In the genomic region with DNA sequence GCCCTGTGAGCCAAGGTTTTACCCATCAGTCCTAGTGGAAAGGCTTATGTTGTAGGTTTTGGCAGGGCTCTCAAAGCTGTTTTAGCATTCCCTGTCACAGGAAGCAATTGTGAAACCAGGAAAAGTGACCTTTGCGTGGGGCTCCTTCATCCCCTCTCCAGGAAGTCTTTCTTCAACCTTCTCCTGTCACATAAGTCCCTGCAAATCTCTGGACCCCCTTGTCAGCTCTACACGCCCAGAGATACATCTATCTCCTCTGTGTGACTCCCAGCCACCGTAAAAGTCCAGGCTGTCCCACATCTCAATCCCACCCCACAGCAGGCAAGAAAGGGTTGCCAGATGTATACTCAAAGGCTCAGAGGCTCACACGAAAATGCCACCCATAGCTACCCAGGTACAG, we compare ENCODE assay signal across 17 mouse cellular contexts. TPM values are rescaled to one million over a fixed set of nuclear protein-coding genes. Genes with fewer than 3 reads are reported as not detected.
DNase-seq lines count a peak whose midpoint lies in the region; ATAC-seq and TF ChIP-seq lines count a peak whose summit lies in the region.
"Had no signal": no experiment of that assay in that cellular context is flagged by ENCODE, and none has a peak within 500 bp of the region (broad histone marks: within the 10 kb centered on the region; RNA-seq: fewer than 3 reads in every experiment).

No protein-coding gene starts in this region.

- H3K9ac ChIP-seq in stomach, embryonic 15.5 days = no peak overlapping the region
- H3K9ac ChIP-seq in stomach, postnatal 0 days (ENCODE audit: low read length) = no peak overlapping the region
- H3K9ac ChIP-seq: liver, embryonic 13.5 days; midbrain, embryonic 13.5 days had no signal

- no peaks in the 10 kb centered on the region for H3K36me3 ChIP-seq in kidney, adult 2 months (ENCODE audit: control insufficient read depth, insufficient read depth, low read length)
- no peaks in the 10 kb centered on the region for H3K36me3 ChIP-seq in stomach, embryonic 15.5 days
- H3K36me3 ChIP-seq in stomach, postnatal 0 days (ENCODE audit: control insufficient read depth, insufficient read depth, low read length) = no peaks in the 10 kb centered on the region
- H3K36me3 ChIP-seq: liver, embryonic 13.5 days; midbrain, embryonic 13.5 days had no signal

- H3K4me1 ChIP-seq in kidney, adult 2 months (ENCODE audit: control insufficient read depth, insufficient read depth, low read length) = peaks cover 7% of the 10 kb centered on the region; the same call in 1 of the 2 replicates
- peaks cover 30% of the 10 kb centered on the region for H3K4me1 ChIP-seq in stomach, embryonic 15.5 days
- H3K4me1 ChIP-seq in stomach, postnatal 0 days (replicated peaks; ENCODE audit: control insufficient read depth, insufficient read depth) = 0 out of 2 replicates have a peak, but pooled peaks cover 2% of the 10 kb centered on the region

- no peaks in the 10 kb centered on the region for H3K27me3 ChIP-seq in kidney, adult 2 months (replicated peaks; ENCODE audit: control insufficient read depth, insufficient read depth, low read length)
- H3K27me3 ChIP-seq in stomach, embryonic 15.5 days (replicated peaks) = no peaks in the 10 kb centered on the region
- H3K27me3 ChIP-seq in stomach, postnatal 0 days (ENCODE audit: control insufficient read depth, insufficient read depth, low read length) = no peaks in the 10 kb centered on the region

- TF ChIP-seq EP300 in stomach, postnatal 0 days (optimal IDR thresholded peaks at IDR 0.05) = no peak

- WGBS in kidney, adult 2 months = 72% methylated on average over 4 of the region's 4 CpGs
- WGBS in stomach, embryonic 15.5 days = 52% methylated on average over 4 of the region's 4 CpGs
- WGBS in stomach, postnatal 0 days = 62% methylated on average over 4 of the region's 4 CpGs

- H3K27ac ChIP-seq in kidney, adult 2 months (ENCODE audit: insufficient read depth, low read depth, low read length) = peak overlapping the region; percentile 2; the same call in 1 of the 2 replicates
- no peak overlapping the region for H3K27ac ChIP-seq in stomach, embryonic 15.5 days
- H3K27ac ChIP-seq in stomach, postnatal 0 days (replicated peaks) = no peak overlapping the region
- H3K27ac ChIP-seq in layer of hippocampus, adult 2 months = no peak overlapping the region
- H3K27ac ChIP-seq: liver, embryonic 13.5 days; midbrain, embryonic 13.5 days had no signal

- DNase-seq in heart, adult 11 months = peak; percentile 90
- DNase-seq in heart, adult 8-10 months (ENCODE audit: low spot score) = no peak
- DNase-seq in kidney, adult 2 months = no peak
- DNase-seq in kidney, adult 9 months = no peak
- no peak for DNase-seq in stomach, postnatal 0 days (ENCODE audit: low spot score)
- no peak for DNase-seq in thymus, adult 18-20 months
- no peak for DNase-seq in layer of hippocampus, adult 2 months (ENCODE audit: low spot score in 2 of 2)
- DNase-seq: cerebellum, adult 9-11 months; gastrocnemius, postnatal 36 days; liver, embryonic 13.5 days; thymus, postnatal 4 days had no signal

- H3K4me2 ChIP-seq in stomach, embryonic 15.5 days = peak overlapping the region; percentile 89; the same call in 1 of the 2 replicates
- no peak overlapping the region for H3K4me2 ChIP-seq in stomach, postnatal 0 days (replicated peaks; ENCODE audit: low read depth)

- no peaks in the 10 kb centered on the region for H3K9me3 ChIP-seq in stomach, embryonic 15.5 days
- no peaks in the 10 kb centered on the region for H3K9me3 ChIP-seq in stomach, postnatal 0 days (ENCODE audit: control insufficient read depth, low read length)
- H3K9me3 ChIP-seq: liver, embryonic 13.5 days; midbrain, embryonic 13.5 days had no signal

- no peak for TF ChIP-seq POLR2A in kidney, adult 2 months (IDR thresholded peaks at IDR 0.05; ENCODE audit: low read depth, low read length)

- no peak overlapping the region for H3K4me3 ChIP-seq in kidney, adult 2 months (ENCODE audit: insufficient read depth, low read depth, low read length)
- H3K4me3 ChIP-seq in stomach, embryonic 15.5 days (replicated peaks) = no peak overlapping the region
- no peak overlapping the region for H3K4me3 ChIP-seq in stomach, postnatal 0 days (ENCODE audit: low read depth, low read length)
- no peak overlapping the region for H3K4me3 ChIP-seq in layer of hippocampus, adult 2 months
- H3K4me3 ChIP-seq: myocyte had no signal

- no peak for TF ChIP-seq CTCF in kidney, adult 2 months (conservative IDR thresholded peaks at IDR 0.05; ENCODE audit: insufficient read depth, insufficient read length, low read depth, low read length)
- no peak for TF ChIP-seq CTCF in stomach, postnatal 0 days (IDR thresholded peaks at IDR 0.05; ENCODE audit: low read depth)
- no peak for TF ChIP-seq CTCF in layer of hippocampus, adult 2 months (conservative IDR thresholded peaks at IDR 0.05)

- no peak for ATAC-seq in stomach, embryonic 15.5 days (ENCODE audit: insufficient read depth, low FRiP score, low read depth)
- ATAC-seq in stomach, postnatal 0 days (ENCODE audit: low FRiP score, low TSS enrichment) = no peak

RNA-seq across cellular contexts. Expression of a gene that starts 0.9 kb away (rescaled TPM):
- total RNA-seq in heart, adult 8-10 months (2022) = 100 to 1,000 TPM; 185 to 199 (median 197) TPM
- polyA plus RNA-seq in kidney, adult 2 months (2012; rRNA removed) = 237 and 272 TPM in 2 replicates
- polyA plus RNA-seq in stomach, embryonic 15.5 days (2015; fragmentation: Nextera tagmentation; extraction: Ambion mirVana) = 129 and 151 TPM in 2 replicates
- 87.5 and 103 TPM in 2 replicates for polyA plus RNA-seq in stomach, postnatal 0 days (2015; fragmentation: Nextera tagmentation; extraction: Ambion mirVana)
- 10 to 100 TPM in 1 of 2 experiments, 1 to 10 TPM in 1; 9.2 to 14.8 TPM for total RNA-seq in layer of hippocampus, adult 2 months (2021)

RNA-seq across cellular contexts. Expression of a gene that starts 21.4 kb away (rescaled TPM):
- 10 to 100 TPM; 24.8 to 37.3 (median 34.9) TPM for total RNA-seq in heart, adult 8-10 months (2022)
- polyA plus RNA-seq in kidney, adult 2 months (2012; rRNA removed) = 44.5 and 47.7 TPM in 2 replicates
- 129 and 136 TPM in 2 replicates for polyA plus RNA-seq in stomach, embryonic 15.5 days (2015; fragmentation: Nextera tagmentation; extraction: Ambion mirVana)
- 82.2 and 83.8 TPM in 2 replicates for polyA plus RNA-seq in stomach, postnatal 0 days (2015; fragmentation: Nextera tagmentation; extraction: Ambion mirVana)
- total RNA-seq in layer of hippocampus, adult 2 months (2021) = 1 to 10 TPM; 4.5 to 5.9 TPM

RNA-seq across cellular contexts. Expression of a gene that starts 24.9 kb away (rescaled TPM):
- under 1 TPM in 2 of 4 experiments, not detected in 2; 0.37 to 0.76 TPM for total RNA-seq in heart, adult 8-10 months (2022)
- 24.4 and 32.6 TPM in 2 replicates for polyA plus RNA-seq in kidney, adult 2 months (2012; rRNA removed)
- polyA plus RNA-seq in stomach, embryonic 15.5 days (2015; fragmentation: Nextera tagmentation; extraction: Ambion mirVana) = 24.3 and 24.6 TPM in 2 replicates
- 44.4 and 48.5 TPM in 2 replicates for polyA plus RNA-seq in stomach, postnatal 0 days (2015; fragmentation: Nextera tagmentation; extraction: Ambion mirVana)
- total RNA-seq in layer of hippocampus, adult 2 months (2021) = not detected
- total RNA-seq: gastrocnemius, postnatal 36 days; layer of hippocampus, postnatal 10 days; left cerebral cortex, postnatal 14 days had no signal
- polyA plus RNA-seq: frontal cortex, adult 2 months had no signal

RNA-seq across cellular contexts. Expression of a gene that starts 50.9 kb away (rescaled TPM):
- 1 to 10 TPM; 2.1 to 4.4 (median 3.5) TPM for total RNA-seq in heart, adult 8-10 months (2022)
- 10.3 and 14.4 TPM in 2 replicates for polyA plus RNA-seq in kidney, adult 2 months (2012; rRNA removed)
- polyA plus RNA-seq in stomach, embryonic 15.5 days (2015; fragmentation: Nextera tagmentation; extraction: Ambion mirVana) = 8.9 and 10.4 TPM in 2 replicates
- 8.9 and 9.1 TPM in 2 replicates for polyA plus RNA-seq in stomach, postnatal 0 days (2015; fragmentation: Nextera tagmentation; extraction: Ambion mirVana)
- total RNA-seq in layer of hippocampus, adult 2 months (2021) = under 1 TPM; 0.46 to 0.83 TPM

RNA-seq across cellular contexts. Expression of a gene that starts 56.4 kb away (rescaled TPM):
- 100 to 1,000 TPM in 1 of 4 experiments, 10 to 100 TPM in 3; 94.0 to 101 (median 99.2) TPM for total RNA-seq in heart, adult 8-10 months (2022)
- polyA plus RNA-seq in kidney, adult 2 months (2012; rRNA removed) = 83.9 and 86.3 TPM in 2 replicates
- 161 and 181 TPM in 2 replicates for polyA plus RNA-seq in stomach, embryonic 15.5 days (2015; fragmentation: Nextera tagmentation; extraction: Ambion mirVana)
- polyA plus RNA-seq in stomach, postnatal 0 days (2015; fragmentation: Nextera tagmentation; extraction: Ambion mirVana) = 98.0 and 105 TPM in 2 replicates
- total RNA-seq in layer of hippocampus, adult 2 months (2021) = 100 to 1,000 TPM; 110 TPM
